Mouse (Mus musculus): ENCODE data around the gene Ccdc9.

DNA sequence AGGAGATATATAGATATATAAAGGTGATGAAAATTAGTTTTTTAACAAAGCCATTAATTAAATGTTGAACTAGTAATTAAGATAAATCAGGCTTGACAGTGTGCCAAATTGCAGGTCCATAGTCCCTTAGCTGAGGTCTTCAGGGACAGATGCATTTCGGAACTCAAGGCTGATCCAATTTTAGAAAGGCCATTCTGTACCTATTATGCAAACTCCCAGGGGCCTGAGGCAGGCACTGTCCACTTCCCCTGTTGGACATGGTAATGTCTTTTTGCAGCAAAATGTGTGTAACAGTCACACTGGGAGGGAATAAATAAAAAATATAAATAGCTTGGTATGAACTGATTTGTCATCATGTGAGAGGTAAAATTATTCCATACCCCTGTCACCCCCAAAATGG, 15.5 kb downstream of the Ccdc9 start:
- TF ChIP-seq EP300 (IDR thresholded peaks at IDR 0.05) (no peak), CTCF (IDR thresholded peaks at IDR 0.05) (no peak)

Data from lung, postnatal 0 days (tissue).